Comparison of ENCODE assay signal across 10 mouse cellular contexts in the genomic region with DNA sequence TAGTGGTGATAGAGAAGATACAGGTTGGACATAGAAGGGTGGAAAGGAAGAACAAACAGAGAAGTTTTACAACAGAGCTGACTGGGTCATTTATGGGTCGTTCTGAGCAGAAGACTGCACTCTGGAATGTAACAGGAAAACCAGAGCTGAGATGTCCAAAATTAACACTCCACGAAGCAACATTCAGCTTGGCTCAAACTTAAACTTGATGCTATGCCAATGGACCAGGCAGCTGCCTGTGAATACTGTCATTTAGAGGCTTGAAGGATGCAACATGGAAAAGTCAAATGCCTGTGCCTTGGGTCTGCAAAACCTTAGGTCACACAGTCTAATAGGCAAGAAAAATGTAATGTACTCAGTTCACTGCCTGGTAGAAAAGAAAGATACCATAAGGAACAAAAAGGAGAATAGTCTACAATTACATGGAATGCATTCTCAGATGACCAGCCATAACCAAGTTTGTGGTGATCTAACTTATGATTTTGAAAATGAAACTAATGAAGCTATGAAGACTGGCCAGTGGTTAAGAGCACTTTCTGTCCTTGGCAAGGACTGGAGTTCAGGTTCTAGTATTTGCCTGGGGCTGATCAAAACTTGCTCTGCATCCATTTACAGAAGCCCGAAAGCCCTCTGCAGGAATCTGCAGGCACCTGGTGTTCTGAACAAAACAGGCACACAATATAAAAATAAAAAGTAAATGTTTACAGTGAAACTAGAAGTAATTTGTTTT. TPM values are rescaled to one million over a fixed set of nuclear protein-coding genes. Genes with fewer than 3 reads are reported as not detected.
DNase-seq lines count a peak whose midpoint lies in the region; ATAC-seq and TF ChIP-seq lines count a peak whose summit lies in the region.
"Had no signal": no experiment of that assay in that cellular context is flagged by ENCODE, and none has a peak within 500 bp of the region (broad histone marks: within the 10 kb centered on the region; RNA-seq: fewer than 3 reads in every experiment).

No protein-coding gene starts in this region.

- no peak for ATAC-seq in heart, embryonic 13.5 days (ENCODE audit: extremely low read depth, insufficient number of reproducible peaks, low FRiP score, low TSS enrichment)
- peak; percentile 54 for ATAC-seq in kidney, embryonic 16.5 days (ENCODE audit: low FRiP score, low TSS enrichment)
- no peak for ATAC-seq in stomach, postnatal 0 days (ENCODE audit: low FRiP score, low TSS enrichment)
- ATAC-seq: forebrain, embryonic 16.5 days; hindbrain, postnatal 0 days had no signal

- WGBS in heart, embryonic 13.5 days = 43% methylated on average over 3 of the region's 3 CpGs
- 42% methylated on average over 3 of the region's 3 CpGs for WGBS in kidney, embryonic 16.5 days
- 33% methylated on average over 3 of the region's 3 CpGs for WGBS in stomach, postnatal 0 days

- no peaks in the 10 kb centered on the region for H3K36me3 ChIP-seq in heart, embryonic 13.5 days
- H3K36me3 ChIP-seq in kidney, embryonic 16.5 days (ENCODE audit: insufficient read depth, low read length) = no peaks in the 10 kb centered on the region
- H3K36me3 ChIP-seq in stomach, postnatal 0 days (ENCODE audit: control insufficient read depth, insufficient read depth, low read length) = no peaks in the 10 kb centered on the region

- peaks cover 16% of the 10 kb centered on the region for H3K4me1 ChIP-seq in heart, embryonic 13.5 days
- H3K4me1 ChIP-seq in kidney, embryonic 16.5 days (ENCODE audit: insufficient read depth, low read length) = peaks cover 10% of the 10 kb centered on the region; the same call in 1 of the 2 replicates
- H3K4me1 ChIP-seq in stomach, postnatal 0 days (replicated peaks; ENCODE audit: control insufficient read depth, insufficient read depth) = peaks cover 4% of the 10 kb centered on the region; the same call in 1 of the 2 replicates

- H3K4me2 ChIP-seq in heart, embryonic 13.5 days = no peak overlapping the region
- no peak overlapping the region for H3K4me2 ChIP-seq in kidney, embryonic 16.5 days (replicated peaks; ENCODE audit: low read depth, low read length)
- 0 out of 2 replicates have a peak overlapping the region, but pooled peaks have one; percentile 25 for H3K4me2 ChIP-seq in stomach, postnatal 0 days (replicated peaks; ENCODE audit: low read depth)
- H3K4me2 ChIP-seq: midbrain, embryonic 11.5 days had no signal

- H3K9me3 ChIP-seq in heart, embryonic 13.5 days = no peaks in the 10 kb centered on the region
- H3K9me3 ChIP-seq in kidney, embryonic 16.5 days (ENCODE audit: low read length) = no peaks in the 10 kb centered on the region
- H3K9me3 ChIP-seq in stomach, postnatal 0 days (ENCODE audit: control insufficient read depth, low read length) = no peaks in the 10 kb centered on the region

- no peak overlapping the region for H3K4me3 ChIP-seq in heart, embryonic 13.5 days
- no peak overlapping the region for H3K4me3 ChIP-seq in kidney, embryonic 16.5 days (ENCODE audit: low read length)
- H3K4me3 ChIP-seq in stomach, postnatal 0 days (ENCODE audit: low read depth, low read length) = no peak overlapping the region

- peak; percentile 12 for DNase-seq in testis, postnatal 14 days (ENCODE audit: low spot score)
- no peak for DNase-seq in testis, postnatal 10 days (ENCODE audit: low spot score)
- no peak for DNase-seq in stomach, postnatal 0 days (ENCODE audit: low spot score)
- no peak for DNase-seq in adrenal gland, postnatal 36 days
- no peak for DNase-seq in neural tube, embryonic 10.5 days (ENCODE audit: extremely low spot score, low spot score)

- H3K9ac ChIP-seq in heart, embryonic 13.5 days = no peak overlapping the region
- H3K9ac ChIP-seq in kidney, embryonic 16.5 days (replicated peaks; ENCODE audit: low read length) = no peak overlapping the region
- no peak overlapping the region for H3K9ac ChIP-seq in stomach, postnatal 0 days (ENCODE audit: low read length)

- TF ChIP-seq CTCF in stomach, postnatal 0 days (IDR thresholded peaks at IDR 0.05; ENCODE audit: low read depth) = no peak

- H3K27ac ChIP-seq in heart, embryonic 13.5 days (replicated peaks) = peak overlapping the region; percentile 67
- H3K27ac ChIP-seq in kidney, embryonic 16.5 days (ENCODE audit: low read length) = peak overlapping the region; percentile 14
- peak overlapping the region; percentile 73 for H3K27ac ChIP-seq in stomach, postnatal 0 days (replicated peaks)
- H3K27ac ChIP-seq: hindbrain, postnatal 0 days had no signal

- H3K27me3 ChIP-seq in heart, embryonic 13.5 days (replicated peaks) = no peaks in the 10 kb centered on the region
- no peaks in the 10 kb centered on the region for H3K27me3 ChIP-seq in kidney, embryonic 16.5 days (ENCODE audit: insufficient read depth, low read length)
- H3K27me3 ChIP-seq in stomach, postnatal 0 days (ENCODE audit: control insufficient read depth, insufficient read depth, low read length) = no peaks in the 10 kb centered on the region

- no peak for TF ChIP-seq EP300 in stomach, postnatal 0 days (optimal IDR thresholded peaks at IDR 0.05)

RNA-seq across cellular contexts. Expression of gene Dcn, which starts 9.8 kb away (rescaled TPM):
- polyA plus RNA-seq in heart, embryonic 13.5 days (2015; fragmentation: Nextera tagmentation; extraction: Ambion mirVana) = 171 and 206 TPM in 2 replicates
- polyA plus RNA-seq in kidney, embryonic 16.5 days (2015; fragmentation: Nextera tagmentation; extraction: Ambion mirVana) = 236 and 276 TPM in 2 replicates
- polyA plus RNA-seq in stomach, postnatal 0 days (2015; fragmentation: Nextera tagmentation; extraction: Ambion mirVana) = 589 and 601 TPM in 2 replicates
- total RNA-seq in adrenal gland, postnatal 36 days (2021) = 100 to 1,000 TPM; 180 to 239 TPM

Comparison
In these comparisons a context has a peak if more than half of its experiments do, and no peak if none do; other contexts are left out.
1. H3K27ac ChIP-seq: peak in every context shown above with its lines; median percentile 73 in stomach, postnatal 0 days; 67 in heart, embryonic 13.5 days; 14 in kidney, embryonic 16.5 days.